Mouse (Mus musculus) cerebellum, postnatal 14 days (tissue): ENCODE data around the gene Rora.
A peak's percentile ranks its signal among the peaks of the same experiment; 100 is the strongest.

ENCODE experiments used
- DNase-seq, 2 experiments: peaks; one replicate each; pipeline ENCODE4 v3.0.0; 2021; ENCODE audit warnings: mixed read lengths in 2 of 2

The Rora gene

DNA sequence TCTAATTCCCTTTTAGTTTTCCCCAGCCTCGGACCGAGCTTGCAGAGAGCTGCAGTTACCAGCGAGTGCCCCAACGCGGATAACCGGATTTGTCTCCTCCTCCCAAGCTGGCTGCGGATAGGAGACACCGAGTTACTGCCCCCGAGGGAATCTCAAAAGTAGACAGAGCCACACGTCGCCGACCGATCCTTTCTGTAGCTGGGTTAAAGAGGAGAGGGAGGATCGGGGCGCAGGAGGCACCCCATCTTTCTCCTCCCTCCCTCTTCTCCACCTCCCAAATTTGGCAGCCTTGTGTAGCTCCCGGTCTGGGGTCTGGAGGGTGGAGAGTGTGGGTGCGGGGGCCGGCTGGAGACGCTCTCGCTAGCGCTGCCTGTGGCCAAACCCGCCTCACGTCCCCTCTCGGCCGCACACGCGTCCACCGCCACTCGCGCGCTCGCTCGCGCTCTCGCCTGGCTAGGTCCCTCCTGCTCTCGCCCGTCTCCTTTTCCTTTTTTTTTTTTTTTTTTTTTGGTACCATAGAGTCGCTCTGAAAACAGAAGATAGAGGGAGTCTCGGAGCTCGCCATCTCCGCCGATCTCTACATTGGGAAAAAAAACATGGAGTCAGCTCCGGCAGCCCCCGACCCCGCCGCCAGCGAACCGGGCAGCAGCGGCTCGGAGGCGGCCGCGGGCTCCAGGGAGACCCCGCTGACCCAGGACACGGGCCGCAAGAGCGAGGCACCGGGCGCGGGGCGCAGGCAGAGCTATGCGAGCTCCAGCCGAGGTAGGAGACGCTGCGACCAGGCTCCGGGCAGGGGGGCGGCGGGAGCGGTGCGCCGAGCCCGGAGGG is at the start of gene Rora:
Gene Rora, plus strand, starts transcription at position 576 of the 828 bp plus-strand sequence.
- DNase-seq, result peak; percentile 88 to 89

DNA sequence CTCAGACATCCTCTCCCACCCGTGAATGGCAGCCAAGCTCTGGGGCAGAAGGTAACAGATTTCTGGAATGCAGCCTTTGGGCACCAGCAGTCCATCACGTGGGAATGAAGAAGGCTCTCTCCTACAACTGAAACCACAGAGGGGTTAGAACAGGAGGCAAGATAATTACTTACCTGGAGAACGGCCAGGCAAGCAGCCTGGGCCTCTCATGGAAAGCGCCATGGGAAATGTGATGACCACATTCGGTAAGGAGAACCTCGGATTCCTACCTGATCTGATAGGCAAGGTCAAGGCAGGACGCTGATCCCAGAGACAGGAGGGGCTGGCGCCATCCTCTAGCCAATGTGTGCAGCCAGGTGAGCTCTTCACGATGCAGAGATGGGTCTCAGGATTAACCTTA is 39.6 kb upstream of the Rora start:
- peak; percentile 87 to 92 for DNase-seq

DNA sequence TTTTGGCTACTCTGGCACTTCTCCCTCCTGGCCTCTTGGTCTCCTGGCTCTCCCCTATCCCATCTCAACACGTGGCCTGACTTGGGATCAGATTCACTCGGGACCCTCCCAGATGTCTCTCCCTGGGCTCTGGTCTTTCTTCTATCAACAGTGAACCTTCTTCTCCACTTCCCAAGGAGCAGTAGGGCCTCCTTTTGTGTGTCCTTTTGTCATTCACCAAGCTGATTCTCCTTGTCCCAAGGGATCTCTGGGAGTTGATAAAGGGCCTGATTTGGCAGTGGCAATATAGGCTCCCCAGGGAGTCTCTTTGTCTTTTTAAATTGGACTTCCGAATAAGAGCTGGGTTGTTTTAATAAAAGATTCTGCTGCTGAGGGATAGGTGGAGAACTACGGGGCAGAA is 36.5 kb upstream of the Rora start:
- DNase-seq, result no peak

DNA sequence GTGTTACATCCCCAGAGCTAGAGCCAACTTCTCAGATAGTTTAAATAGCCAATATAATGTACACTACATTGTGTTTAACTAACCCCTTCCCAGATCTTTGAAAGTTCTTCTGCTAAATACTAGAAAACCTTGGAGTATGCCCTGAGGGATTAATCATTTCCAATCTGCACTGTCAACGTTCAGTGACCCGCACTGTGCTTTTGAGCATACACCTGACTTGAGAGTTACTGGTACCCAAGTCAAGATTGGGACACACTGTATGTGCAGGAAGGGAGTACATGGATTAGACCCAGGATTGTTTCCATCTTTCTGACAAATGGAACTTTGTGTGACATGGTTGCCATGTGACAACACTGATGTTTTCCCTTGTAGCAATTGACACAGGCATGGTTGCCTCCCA is 33.5 kb upstream of the Rora start:
- no peak for DNase-seq

DNA sequence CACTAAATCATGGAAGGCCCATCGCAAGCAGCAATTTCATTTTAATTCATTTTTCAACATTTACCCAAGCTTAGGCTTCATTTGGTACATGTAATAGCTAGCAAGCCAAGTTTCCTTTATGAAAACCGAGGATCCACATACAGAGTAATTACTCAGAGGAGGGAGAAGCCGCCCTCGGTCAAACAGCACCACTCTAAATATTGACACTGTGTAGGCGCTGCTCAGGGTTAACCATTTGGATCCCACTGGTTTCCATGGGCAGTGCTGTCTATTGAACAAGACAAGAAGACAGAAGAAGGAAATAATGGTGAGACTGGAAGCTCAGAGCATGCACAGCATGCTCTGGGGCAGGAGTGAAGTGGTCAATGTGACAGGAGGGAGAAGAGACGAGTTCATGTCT is 33.1 kb upstream of the Rora start:
- DNase-seq, result no peak

DNA sequence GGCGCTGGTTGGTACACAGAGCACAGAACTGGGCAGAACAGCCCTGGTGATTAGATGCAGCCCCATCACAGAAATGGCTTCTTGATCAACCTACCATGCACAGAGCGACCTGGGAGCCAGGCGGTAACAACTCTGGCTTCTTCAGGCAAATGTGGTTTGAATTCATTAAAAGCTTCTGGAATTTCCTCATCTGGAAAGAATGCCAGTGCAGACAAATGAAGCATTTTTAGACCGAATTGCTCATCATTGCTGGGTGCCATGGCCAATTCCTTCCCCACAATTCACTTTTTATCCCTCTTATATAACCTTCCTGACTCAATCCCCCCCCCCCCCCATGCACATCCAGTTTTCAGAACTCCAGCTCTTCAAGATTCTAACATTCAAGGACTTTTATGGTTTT is 28.6 kb upstream of the Rora start:
- no peak for DNase-seq

DNA sequence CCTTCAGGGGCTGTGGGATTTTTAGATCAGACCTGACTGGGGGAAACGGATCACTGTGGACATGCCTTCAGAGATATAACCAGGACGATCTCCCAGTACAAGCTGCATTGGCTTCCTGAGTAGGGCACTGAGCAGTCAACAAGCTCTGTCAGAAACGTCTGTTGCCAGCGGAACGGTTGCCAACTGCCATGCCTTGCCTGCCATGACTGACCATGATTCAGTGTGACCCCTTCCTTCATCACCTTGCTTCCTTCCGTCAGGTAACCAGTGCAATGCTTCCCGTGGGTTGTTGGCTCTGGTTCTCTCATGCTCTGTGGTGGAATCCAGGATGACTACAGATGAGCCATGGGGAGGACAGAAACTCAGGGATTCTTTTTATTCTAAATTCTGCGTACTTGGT is 16.3 kb upstream of the Rora start:
- peak; percentile 82 to 85 for DNase-seq

DNA sequence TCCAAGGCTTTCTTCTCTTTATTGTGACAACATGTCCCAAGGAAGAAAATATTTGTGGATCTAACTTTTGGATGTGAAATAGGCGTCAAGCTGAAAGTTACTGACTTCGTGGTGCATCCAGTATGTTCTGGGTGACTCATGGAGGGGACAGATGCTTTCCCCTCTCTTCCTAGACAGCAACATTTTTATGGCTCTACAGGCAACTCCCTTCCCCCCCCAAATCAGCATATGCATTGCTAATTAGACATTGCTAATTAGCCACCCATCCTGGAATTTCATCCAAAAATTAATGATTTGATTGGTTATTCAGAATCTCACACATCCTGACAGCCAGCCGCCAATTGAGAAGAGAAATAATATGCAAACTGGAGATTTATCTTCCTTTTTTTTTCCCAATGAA is 12.5 kb upstream of the Rora start:
- no peak for DNase-seq

DNA sequence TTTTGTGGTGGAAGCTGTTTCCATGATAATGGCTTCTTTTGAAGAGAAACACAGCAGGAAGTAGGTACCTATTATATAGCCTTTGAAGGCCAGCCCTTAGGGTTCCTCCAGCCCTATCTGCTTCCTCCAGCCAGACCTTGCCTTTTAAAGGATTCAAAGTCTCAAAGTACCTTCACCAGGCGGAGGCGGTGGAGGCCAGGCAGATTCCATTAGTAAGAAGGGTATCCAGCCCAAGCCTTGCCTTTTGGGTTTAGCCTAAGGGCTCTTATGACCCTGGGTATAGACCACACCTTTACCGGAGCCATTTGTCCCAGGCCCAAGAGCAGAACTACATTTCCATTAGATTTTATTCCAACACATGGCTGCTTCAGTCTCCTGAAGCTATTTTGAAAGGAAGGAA is 5.5 kb upstream of the Rora start:
- no peak for DNase-seq

DNA sequence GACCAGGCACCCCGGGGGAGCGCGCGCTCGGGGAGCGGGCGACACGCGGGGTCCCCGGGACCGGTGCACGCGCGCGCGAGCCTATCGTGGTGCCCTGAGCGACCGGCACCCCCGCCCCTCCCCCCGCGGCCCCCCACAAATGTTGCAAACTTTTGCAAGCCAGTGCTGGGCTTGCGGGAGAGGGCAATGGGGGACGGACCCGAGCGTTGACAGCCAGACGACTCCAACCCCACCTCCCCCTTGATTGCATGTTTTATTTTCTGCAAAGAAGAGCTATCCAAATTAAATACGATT is 400 bp downstream of the Rora start:
- no peak for DNase-seq

DNA sequence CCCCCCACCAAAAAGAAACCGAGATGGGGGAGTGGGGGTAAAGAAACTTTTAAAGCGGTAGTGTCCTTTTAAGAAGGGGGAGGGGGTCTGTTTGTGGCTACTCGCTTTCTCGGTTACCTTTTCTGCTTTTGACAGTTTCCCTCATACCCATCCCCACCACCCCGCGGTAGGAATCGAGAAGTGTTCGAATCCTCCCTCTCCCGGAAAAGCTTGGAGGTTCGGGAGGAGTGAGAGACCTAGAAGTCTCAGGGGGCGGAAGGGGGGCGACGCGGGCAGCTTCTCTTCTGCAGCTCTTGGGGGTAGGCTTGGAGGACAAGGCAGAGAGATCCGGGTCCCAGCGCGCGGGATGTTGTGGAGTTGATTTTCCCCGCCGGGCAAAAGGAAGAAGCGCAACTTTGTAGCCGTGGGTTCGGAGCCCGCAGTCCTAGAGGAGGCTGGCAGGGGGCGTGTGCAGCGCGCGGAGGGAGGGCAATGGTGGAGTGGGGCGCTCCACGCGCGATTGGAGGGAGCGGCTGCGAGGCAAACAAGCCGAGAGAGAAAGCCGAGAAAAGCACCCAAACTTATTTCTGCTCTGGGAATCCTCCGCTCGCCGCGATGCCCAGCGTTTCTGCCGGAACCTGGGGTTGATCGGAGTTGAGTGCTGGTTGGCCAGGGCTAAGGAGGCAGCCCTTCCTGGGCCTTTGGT is 889 bp downstream of the Rora start:
- DNase-seq, result peak; percentile 63 to 66

DNA sequence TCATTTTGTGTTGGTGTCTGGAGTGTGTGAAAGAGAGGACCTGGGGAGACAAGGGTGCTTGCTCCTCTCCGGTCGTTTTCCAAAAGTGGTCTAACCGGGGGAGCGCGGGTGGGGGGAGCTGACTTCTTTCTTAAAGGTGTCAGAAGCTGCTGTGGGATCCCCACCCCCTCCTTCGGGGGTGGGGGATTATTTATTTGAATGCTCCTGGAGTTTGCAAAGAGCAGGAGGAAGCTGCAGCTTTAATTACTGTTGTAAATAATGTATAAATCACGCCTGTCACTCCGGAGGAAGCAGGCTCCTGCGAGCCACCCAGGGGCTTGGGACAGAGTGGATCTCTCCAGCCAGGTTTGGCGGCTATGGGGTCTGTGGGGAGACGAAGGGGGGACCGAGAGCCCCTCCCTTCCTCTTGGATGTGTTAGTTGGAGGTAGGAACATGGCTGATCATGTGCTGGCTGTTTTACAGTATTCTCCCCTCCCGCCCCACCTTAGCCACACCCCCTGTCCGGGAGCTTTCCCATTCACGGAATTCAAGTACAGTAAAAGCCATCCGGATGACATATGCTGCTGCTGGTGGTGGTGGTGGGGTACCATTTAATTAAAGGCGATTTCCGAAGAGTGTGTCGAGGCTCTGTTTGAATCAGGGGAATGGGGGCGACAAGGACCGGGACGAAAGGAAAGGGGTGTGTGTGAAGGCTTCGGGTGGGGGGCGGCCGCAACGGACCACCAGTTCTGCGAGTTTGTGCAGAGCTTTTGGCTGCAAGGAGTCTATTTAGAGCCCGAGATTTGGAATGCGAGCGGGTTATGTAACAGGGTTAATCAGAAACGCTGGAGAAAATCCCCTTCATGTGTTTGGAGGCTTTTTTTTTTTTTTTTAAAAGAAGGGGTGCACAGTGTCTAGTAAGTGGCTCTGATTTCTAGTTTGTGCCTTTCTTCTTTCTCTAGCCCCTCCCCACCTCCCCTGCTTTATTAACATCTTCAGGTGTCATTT is 1.7 kb downstream of the Rora start:
- peak; percentile 77 to 81 for DNase-seq

DNA sequence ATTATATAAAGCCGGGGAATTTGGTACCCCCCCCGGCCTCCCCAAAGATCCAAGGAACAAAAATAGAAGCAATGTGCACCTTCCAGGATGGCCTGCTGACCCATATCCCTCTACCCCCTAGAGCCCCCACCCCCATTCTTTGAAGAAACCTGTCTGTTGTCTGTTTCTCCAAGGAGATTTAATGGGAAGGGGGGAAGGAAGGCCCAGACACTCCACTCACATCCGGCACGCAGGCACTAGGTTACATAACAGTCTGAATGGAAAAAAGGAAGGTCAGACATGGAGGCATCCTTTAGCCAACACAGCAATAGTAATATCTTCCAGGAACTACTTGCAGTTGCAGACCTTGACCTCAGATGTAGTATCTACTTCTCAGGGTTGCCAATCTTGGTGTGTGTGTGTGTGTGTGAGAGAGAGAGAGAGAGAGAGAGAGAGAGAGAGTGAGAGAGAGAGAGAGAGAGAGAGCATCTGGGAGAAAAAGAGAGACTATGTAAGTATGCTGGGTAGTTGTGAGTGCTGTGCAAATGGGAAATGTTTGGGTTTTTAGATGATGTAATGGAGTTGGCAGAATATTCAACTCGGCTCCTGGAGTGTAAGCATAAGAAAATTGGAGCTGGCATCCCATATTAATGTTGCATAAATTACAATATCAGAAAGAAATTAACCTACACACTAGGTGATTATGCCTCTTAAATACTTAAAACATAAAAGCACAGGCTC is 2.6 kb downstream of the Rora start:
- peak in 1 of 2 experiments; percentile 47 for DNase-seq

DNA sequence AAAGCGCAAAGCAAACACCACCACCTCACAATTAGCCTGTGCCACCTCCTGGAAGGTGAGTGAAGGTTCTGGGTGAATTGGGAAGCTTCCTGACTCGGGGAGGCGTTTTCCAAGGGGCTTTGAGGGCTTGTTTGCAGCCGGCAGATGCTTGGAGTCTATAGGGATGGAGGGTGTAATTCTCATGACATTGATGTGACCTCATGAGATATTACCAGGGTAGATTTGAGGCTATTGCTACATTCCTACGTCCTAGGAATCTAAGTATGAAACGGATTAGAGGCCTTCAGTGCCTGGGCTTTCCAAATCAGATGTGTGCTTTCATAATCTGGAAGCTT is 3.2 kb downstream of the Rora start:
- peak in 1 of 2 experiments; percentile 38 for DNase-seq

DNA sequence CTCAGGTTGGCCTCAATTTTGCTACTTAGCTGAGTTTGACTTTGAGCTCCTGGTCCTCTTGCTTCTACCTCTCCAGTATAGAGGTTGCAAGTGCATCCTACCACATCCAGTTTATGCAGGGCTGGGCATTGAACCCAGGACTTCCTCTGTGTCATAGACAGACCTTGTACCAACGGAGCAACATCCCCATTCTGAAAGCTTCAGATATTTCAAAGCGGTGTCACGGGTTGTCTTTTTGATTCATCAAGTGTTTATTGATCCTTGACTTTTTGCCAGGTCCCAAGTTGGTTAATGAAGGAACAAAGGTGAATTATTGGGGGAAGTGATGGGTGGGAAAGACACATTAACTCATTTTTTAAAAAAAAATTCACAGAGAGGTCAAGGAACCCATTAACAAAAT is 17.1 kb downstream of the Rora start:
- DNase-seq, result no peak

DNA sequence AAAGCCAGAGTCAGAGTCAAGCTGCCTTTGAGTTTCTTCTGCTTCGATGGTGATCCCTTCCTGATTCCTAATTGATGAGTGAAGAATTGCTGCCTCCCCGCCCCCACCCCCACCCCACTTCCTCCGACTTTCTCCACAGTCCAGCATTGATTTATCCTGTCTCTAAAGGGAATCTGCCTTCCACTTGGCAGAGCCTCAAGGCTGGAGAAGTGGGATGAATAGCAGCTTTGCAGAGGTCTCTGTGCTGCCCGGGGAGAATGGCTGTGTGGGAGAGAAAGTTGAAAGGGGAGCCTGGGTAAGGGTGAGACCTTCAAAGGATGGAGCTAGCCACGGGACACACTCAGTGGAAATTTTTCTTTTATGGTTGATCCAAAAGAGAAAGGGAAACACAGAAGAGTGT is 18.9 kb downstream of the Rora start:
- no peak for DNase-seq

DNA sequence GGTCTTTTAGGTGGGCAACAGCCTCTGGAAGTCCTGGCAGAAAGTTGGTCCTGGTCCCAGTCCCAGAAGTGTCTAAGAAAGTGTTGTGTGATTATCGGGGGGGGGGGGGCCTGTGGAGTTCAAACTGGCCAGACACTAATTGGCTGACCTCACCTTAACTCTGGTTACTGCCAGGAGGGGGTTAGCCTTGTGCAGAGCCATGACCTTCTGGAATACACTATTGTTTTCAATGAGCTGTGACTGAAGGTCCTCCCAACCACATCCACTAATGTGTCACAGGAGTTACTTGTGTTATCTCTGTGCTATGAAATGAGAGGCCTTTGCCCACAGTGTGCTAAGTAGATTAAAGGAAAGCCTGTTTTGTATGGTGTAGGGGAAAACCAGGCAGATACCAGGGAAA is 19.6 kb downstream of the Rora start:
- no peak for DNase-seq

DNA sequence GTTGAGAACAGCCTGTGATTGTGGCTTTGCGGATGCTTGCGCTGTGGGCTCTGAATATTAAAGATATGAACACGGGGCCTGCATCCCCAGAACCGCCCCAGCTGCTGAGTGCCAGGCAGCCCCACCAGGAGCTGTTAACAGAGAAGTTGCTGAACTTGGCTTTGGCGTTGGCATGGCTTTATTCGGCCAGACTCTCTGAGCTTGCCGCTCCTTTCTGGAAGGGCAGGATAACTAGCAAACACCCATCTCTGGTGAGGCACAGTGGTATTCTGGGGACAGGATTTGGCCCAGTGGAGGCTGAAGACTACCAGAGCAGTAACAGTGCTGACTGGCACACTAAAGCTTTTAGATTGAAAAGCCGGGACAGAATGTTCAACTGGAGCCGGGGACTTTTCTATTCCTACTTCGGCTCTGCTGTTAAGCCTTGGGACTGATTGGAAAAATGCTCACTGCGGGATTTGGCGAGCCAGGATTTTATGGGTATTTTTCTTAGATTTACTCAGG is 26.3 kb downstream of the Rora start:
- no peak for DNase-seq

DNA sequence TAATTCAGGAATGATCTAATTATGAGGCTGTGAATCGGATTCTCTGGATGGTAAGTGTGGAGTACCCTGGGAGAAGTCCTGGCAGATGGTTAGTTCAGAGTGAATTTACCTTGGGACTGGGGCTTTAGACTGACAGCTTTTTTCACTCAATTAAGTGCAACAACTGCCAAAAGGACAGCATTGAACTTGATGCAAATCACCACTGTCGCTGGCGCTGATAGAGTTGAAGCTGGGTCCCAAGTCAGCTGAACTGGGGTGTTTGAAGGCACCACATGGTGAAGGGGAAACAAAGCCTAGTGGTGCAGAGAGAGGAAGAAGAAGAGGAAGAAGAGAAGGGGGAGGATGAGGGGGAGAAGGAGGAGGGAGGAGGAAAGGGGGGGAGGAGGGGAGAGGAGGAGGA is 30.4 kb downstream of the Rora start:
- DNase-seq, result no peak

DNA sequence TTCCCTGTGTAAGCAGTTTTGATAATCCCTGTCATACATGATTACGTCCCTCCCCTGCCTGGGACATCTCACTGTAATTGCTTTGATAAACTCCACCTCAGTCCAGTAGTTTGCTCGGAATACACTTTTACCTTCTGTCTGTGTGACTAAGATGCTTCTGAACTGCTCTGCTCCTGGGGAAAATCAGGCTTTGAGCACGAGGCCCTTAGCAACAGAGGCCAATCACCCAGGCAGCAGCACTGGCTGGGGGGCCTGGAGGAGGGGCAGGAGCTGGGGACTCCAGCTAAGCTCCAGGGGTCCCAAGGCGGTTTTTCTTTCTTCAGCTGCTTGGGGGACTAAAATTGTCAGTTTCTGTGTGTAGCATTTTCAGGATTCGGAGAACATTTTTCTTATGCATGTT is 32.0 kb downstream of the Rora start:
- no peak for DNase-seq

DNA sequence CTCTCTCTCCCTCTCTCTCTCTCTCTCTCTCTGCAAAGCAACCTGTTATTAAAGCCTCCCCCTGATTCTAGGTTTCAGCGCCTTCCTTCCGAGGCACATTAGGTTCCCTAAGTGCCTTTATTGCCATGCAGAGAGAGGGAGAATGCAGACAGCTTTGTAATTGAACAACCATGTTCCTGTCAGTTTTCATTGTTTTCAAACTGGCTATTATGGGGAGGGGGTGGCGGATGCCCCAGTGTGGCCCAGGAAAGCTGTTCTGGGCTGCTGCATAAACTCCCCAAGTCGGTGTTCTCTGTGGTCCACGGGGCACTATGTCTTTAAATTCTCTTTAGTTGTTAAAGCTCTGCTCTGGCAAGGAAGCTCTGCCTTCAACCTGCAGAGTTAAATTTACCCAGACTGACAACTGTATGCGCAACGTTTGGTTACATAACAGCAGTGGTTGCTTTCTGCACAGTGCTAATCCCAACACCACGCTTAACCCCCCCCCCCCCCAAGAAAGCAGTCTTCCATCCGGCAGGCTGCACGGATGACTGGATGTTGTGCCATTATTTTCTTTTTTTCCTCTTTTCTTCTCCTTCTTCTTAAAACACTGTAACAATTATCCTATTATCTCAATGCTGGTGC is 33.8 kb downstream of the Rora start:
- no peak for DNase-seq

DNA sequence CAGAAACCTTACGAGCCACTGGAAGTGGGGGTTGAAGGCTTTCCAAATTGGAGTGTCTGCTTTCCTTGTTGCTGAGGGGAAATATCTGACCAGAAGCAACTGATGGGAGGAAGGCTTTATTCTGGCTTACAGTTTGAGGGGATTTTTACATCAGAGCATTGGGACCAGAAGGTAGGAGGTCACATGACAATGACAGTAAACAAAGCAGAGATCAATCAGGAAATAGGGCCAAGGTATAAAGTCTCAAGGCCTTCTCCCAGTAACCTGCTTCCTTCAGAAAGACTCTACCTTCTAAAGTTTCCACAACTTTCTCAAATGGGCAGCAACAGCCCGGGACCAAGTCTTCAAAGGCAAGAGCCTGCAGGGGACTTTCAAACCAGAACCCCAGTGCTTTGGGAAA is 34.6 kb downstream of the Rora start:
- DNase-seq, result no peak
